Mouse (Mus musculus) CD4-positive, CD25-positive, alpha-beta regulatory T cell, adult 4 months (primary cell): ENCODE data around the gene Lysmd3. TPM values are rescaled to one million over a fixed set of nuclear protein-coding genes. Genes with fewer than 3 reads are reported as not detected.

ENCODE experiments used
- ATAC-seq: one replicate; pipeline ENCODE4 v1.8.0; 2017
- polyA plus RNA-seq, 2 experiments: library from polyadenylated mRNA; unstranded; fragments of 100-300 nt; shearing (Covaris generic); gene quantifications; one replicate each; pipeline ENCODE4 v1.2.1; 2017

The Lysmd3 gene
- polyA plus RNA-seq, 2 experiments from 2014 or later = 17.1 to 23.7 TPM

- no peak for ATAC-seq
Measured at GRCm38 (mm10) chr13:81675333-81675732, 17.9 kb downstream of the Lysmd3 start.

- ATAC-seq = no peak
Measured at GRCm38 (mm10) chr13:81683107-81683506, 25.6 kb downstream of the Lysmd3 start.

- ATAC-seq = no peak
Measured at GRCm38 (mm10) chr13:81684258-81684657, 26.8 kb downstream of the Lysmd3 start.

- peak; percentile 95 for ATAC-seq
Measured at GRCm38 (mm10) chr13:81684884-81685283, 27.4 kb downstream of the Lysmd3 start.

DNA sequence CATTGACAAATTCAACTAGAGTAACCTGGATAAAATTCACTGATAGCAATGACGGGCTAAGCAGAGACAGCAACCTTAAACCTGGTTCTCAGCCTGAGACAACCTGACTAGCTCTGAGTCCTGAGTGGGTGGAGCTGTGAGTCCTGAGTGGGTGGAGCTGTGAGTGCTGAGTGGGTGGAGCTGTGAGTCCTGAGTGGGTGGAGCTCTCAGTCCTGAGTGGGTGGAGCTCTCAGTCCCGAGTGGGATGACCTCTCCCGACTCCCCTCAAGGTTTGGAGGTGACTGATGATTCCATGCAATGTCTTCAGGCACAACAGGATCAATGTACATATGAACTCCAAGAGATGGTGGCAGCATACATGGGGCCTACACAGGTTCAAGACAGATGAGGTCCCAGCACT is 32.1 kb downstream of the Lysmd3 start:
- ATAC-seq = no peak

- no peak for ATAC-seq
Measured at GRCm38 (mm10) chr13:81690477-81690876, 33.0 kb downstream of the Lysmd3 start.

GRCm38 (mm10) chr13:81691606-81692005 is 34.1 kb downstream of the Lysmd3 start:
- no peak for ATAC-seq

DNA sequence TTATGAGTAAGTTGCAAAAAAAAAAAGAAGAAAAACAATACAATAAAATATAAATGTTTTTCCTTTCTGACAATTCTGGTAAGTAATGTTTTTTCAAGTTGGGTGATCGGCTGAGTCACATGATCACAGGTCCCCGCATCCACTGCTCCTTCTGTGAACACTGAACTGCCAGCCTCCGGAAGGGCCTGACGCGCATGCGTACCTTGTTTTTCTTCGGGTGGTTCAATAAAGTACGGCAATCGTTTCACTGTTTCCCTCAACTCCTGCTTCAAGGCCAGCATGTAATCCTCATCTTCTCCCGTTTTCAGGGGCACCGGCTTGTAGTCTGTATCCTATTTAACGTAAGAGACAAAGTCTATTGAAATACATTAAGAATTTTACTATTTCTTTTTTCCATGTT is 37.0 kb downstream of the Lysmd3 start:
- ATAC-seq = no peak

DNA sequence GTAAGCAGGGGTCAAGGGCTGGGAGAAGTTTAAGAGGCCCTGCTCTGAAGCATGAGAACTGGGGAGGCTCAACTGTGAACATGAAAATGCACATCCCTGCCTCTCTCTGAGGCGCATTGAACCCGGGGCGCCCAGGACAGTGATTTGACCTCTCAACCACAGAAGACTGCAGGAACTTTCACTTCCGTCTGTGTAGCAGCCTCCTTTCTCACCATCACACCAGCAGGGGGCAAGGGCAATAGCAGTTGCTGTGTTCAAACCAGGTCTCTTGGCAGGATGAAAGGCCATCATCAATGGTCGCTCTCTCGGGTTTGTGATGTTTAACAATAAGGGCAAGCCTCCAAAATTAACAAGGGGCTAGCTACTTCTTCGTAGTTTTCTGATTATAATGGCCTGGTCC is 45.7 kb downstream of the Lysmd3 start:
- ATAC-seq = no peak

- no peak for ATAC-seq
Measured at GRCm38 (mm10) chr13:81703621-81704020, 46.2 kb downstream of the Lysmd3 start.

GRCm38 (mm10) chr13:81706311-81706710 is 48.8 kb downstream of the Lysmd3 start:
- no peak for ATAC-seq

DNA sequence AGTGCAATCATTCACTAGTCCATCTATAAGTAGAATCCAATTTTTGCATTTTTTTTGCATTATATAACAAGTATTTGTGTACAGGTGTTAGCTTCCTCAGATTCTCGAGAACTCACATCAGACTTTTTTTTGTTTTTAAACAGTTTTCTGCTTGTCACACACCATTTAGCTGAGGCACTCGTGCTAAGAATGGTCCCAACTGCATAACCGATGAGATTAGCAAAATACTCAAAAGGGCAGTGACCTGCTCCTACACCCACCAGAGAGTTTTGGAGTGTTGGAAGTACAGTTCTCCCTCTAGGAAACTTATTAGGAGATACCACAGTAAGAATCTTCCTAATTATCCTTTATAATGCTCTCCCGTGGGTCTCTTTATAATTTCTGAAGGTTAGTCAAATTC is 52.3 kb downstream of the Lysmd3 start:
- ATAC-seq = no peak

DNA sequence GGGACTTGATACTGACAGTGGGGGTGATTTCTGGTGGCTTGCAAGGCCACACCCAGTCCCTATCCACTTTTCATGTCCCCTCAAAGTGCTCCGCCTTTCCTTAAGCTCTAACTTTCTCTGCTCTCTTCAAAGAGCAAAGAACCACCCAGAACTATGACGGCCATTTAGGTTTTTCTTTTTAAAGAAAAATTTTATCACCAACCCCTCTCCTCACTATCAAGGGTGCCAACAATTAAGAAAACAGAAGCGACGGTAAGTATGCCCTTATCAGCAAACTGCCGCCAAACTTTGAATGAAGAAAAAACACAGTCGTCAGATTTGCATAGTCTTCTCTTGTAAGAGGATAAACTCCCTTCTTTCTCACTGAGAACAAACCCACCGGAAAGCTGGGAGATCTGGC is 52.8 kb downstream of the Lysmd3 start:
- peak; percentile 0 for ATAC-seq

DNA sequence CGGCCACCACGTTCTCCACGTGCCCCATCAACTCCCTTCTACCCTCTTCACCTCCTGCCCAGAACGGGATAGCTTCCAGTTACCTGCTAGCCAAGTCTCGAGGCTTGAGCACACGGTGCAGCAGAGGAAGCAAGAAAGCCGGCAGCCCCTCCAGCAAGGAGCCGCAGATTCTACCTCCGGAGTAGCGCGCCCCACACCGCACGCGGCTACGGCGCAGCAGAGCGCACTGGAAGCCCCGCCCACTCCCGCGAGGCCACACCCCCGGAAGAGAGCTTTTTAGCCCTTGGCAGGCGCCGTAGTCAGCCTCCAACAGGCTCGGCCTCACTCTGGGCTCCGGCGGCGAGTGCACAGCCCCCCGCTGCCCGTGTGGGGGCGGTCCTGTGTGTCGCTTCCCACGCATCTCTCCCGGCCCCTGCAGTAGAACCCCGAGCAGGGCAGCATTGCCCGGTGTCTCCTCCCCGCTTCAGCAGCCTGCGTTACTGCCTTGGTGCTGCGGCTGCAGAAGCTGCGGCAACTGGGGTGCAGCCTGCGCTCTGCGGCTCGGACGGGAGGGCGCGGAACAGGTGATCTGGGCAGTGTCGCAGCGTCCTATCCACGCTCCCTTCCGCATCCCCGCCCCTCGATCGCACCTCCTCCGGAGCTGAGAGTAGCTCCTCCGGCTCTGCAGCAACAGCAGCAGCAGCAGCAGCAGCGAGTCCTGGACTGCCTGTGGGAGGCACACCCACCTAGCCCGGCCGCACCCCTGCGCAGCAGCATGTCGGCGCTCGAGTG is 53.5 kb downstream of the Lysmd3 start, which contains the start of the genes Polr3g and Mblac2:
Polr3g (minus strand) TSS at position 239 of the 771 bp plus-strand sequence.
Mblac2 (plus strand) TSS at position 567 of the 771 bp plus-strand sequence.
- peak; percentile 86 for ATAC-seq

GRCm38 (mm10) chr13:81711546-81712371 is 54.3 kb downstream of the Lysmd3 start:
- ATAC-seq = peak; percentile 2

GRCm38 (mm10) chr13:81713896-81714295 is 56.4 kb downstream of the Lysmd3 start:
- no peak for ATAC-seq

Other genes starting within 250 kb of the Lysmd3 start
- gene Adgrv1, start 24.5 kb upstream of the Lysmd3 start, polyA plus RNA-seq = not detected
- gene Polr3g, start 53.4 kb downstream of the Lysmd3 start, polyA plus RNA-seq = 1 to 10 TPM; 6.8 to 8.4 TPM
- gene Mblac2, start 53.7 kb downstream of the Lysmd3 start, polyA plus RNA-seq = 10 to 100 TPM in 1 of 2 experiments, 1 to 10 TPM in 1; 9.6 to 14.8 TPM
- 100 to 1,000 TPM; 178 to 181 TPM for gene Cetn3, start 125.4 kb downstream of the Lysmd3 start, polyA plus RNA-seq